Mouse (Mus musculus) CH12.LX (cell line): ENCODE results near the gene Lrp6. TPM values are rescaled to one million over a fixed set of nuclear protein-coding genes. Genes with fewer than 3 reads are reported as not detected.

Experiments used
- DNase-seq: peaks from one replicate; pipeline ENCODE4 v3.0.0-alpha.2; 2013; ENCODE audit errors: extremely low read depth
- H3K27ac ChIP-seq: 2 replicates; pipeline ENCODE4 v1.5.1; 2012; ENCODE audit warnings: low read depth, mild to moderate bottlenecking, control low read depth, moderate library complexity; ENCODE audit not compliant: insufficient read depth
- H3K27me3 ChIP-seq: replicated peaks from 2 replicates; pipeline ENCODE3; 2012; ENCODE audit warnings: inconsistent platforms
- H3K36me3 ChIP-seq, 2 experiments: replicated peaks in 1 of 2; 2 replicates each; pipeline versions ENCODE3 to v1.6.1; 2012; ENCODE audit warnings: inconsistent platforms in 1 of 2, low read length in 1 of 2, mild to moderate bottlenecking in 1 of 2, mixed read lengths in 1 of 2, moderate library complexity in 1 of 2; ENCODE audit not compliant: control insufficient read depth in 1 of 2, insufficient read depth in 1 of 2
- H3K4me1 ChIP-seq, 2 experiments: 2 replicates each; pipeline ENCODE4 v1.6.1; 2012; ENCODE audit warnings: inconsistent platforms in 1 of 2, moderate library complexity in 1 of 2; ENCODE audit not compliant: insufficient read depth in 2 of 2, control insufficient read depth in 1 of 2
- H3K4me2 ChIP-seq: 2 replicates; pipeline ENCODE4 v1.6.1; 2012; ENCODE audit warnings: low read depth, mild to moderate bottlenecking, control low read depth; ENCODE audit not compliant: poor library complexity, insufficient read depth, severe bottlenecking
- H3K4me3 ChIP-seq, 3 experiments: fragments of 150-350 bp in 1 of 3; sonication (generic) in 1 of 3; replicated peaks in 1 of 3; 2 replicates each; pipeline versions ENCODE3 to v1.5.1; 2011 to 2012; ENCODE audit warnings: low read depth in 2 of 3, low read length in 2 of 3, mild to moderate bottlenecking in 2 of 3, moderate library complexity in 2 of 3, control low read depth in 1 of 3, improper control_type of control experiment in 1 of 3, inconsistent platforms in 1 of 3, mixed read lengths in 1 of 3; ENCODE audit not compliant: poor library complexity in 1 of 3
- H3K79me2 ChIP-seq: replicated peaks from 2 replicates; pipeline ENCODE4 v1.6.1; 2012; ENCODE audit warnings: mild to moderate bottlenecking, moderate library complexity; ENCODE audit not compliant: control insufficient read depth, poor library complexity, insufficient read depth, severe bottlenecking; ENCODE audit errors: extremely low read depth
- H3K9ac ChIP-seq: 2 replicates; pipeline ENCODE4 v1.6.1; 2012; ENCODE audit warnings: low read depth, mild to moderate bottlenecking, control low read depth, moderate library complexity; ENCODE audit not compliant: insufficient read depth
- H3K9me3 ChIP-seq: replicated peaks from 2 replicates; pipeline ENCODE3; 2012; ENCODE audit warnings: low read length, inconsistent platforms, mixed read lengths
- CTCF ChIP-seq, 2 experiments: IDR thresholded peaks in 1 of 2; conservative IDR thresholded peaks in 1 of 2; 2 replicates each; pipeline ENCODE4 v1.5.1; 2011 to 2012; ENCODE audit warnings: low read depth in 2 of 2, low read length in 2 of 2, improper control_type of control experiment in 1 of 2, inconsistent platforms in 1 of 2, mild to moderate bottlenecking in 1 of 2, moderate library complexity in 1 of 2
- E2F4 ChIP-seq: IDR thresholded peaks from 2 replicates; pipeline ENCODE4 v1.6.1; 2011; ENCODE audit warnings: low read depth, low read length, improper control_type of control experiment; ENCODE audit not compliant: insufficient replicate concordance
- ELF1 ChIP-seq: IDR thresholded peaks from 2 replicates; pipeline ENCODE4 v1.6.1; 2014; ENCODE audit warnings: low read depth, mild to moderate bottlenecking, inconsistent platforms, low read length, improper control_type of control experiment
- EP300 ChIP-seq: IDR thresholded peaks from 2 replicates; pipeline ENCODE4 v1.6.1; 2011; ENCODE audit warnings: low read length, improper control_type of control experiment
- ETS1 ChIP-seq: conservative IDR thresholded peaks from 2 replicates; pipeline ENCODE4 v1.6.1; 2012; ENCODE audit warnings: low read depth, mild to moderate bottlenecking, inconsistent platforms, low read length, improper control_type of control experiment, moderate library complexity
- GABPA ChIP-seq: IDR thresholded peaks from 2 replicates; pipeline ENCODE4 v1.6.1; 2012; ENCODE audit warnings: low read depth, low read length, improper control_type of control experiment, inconsistent platforms; ENCODE audit not compliant: insufficient replicate concordance
- JUND ChIP-seq: conservative IDR thresholded peaks from 2 replicates; pipeline ENCODE4 v1.6.1; 2011; ENCODE audit warnings: low read depth, low read length, improper control_type of control experiment
- MAFK ChIP-seq: IDR thresholded peaks from 2 replicates; pipeline ENCODE4 v1.6.1; 2011; ENCODE audit warnings: low read length, improper control_type of control experiment; ENCODE audit not compliant: insufficient replicate concordance
- MAX ChIP-seq: IDR thresholded peaks from 2 replicates; pipeline ENCODE4 v1.6.1; 2011; ENCODE audit warnings: low read length, improper control_type of control experiment
- MEF2A ChIP-seq: IDR thresholded peaks from 2 replicates; pipeline ENCODE4 v1.6.1; 2014; ENCODE audit warnings: low read depth, mild to moderate bottlenecking, inconsistent platforms, low read length, improper control_type of control experiment, borderline replicate concordance
- MXI1 ChIP-seq: IDR thresholded peaks from 2 replicates; pipeline ENCODE4 v1.6.1; 2011; ENCODE audit warnings: mild to moderate bottlenecking, low read depth, low read length, improper control_type of control experiment
- POLR2A ChIP-seq: IDR thresholded peaks from 2 replicates; pipeline ENCODE4 v1.6.1; 2011; ENCODE audit warnings: low read depth, mild to moderate bottlenecking, improper control_type of control experiment, low read length
- POLR2AphosphoS2 ChIP-seq: IDR thresholded peaks from 2 replicates; pipeline ENCODE4 v1.6.1; 2011; ENCODE audit warnings: low read depth, low read length, improper control_type of control experiment
- SIN3A ChIP-seq: IDR thresholded peaks from 2 replicates; pipeline ENCODE4 v1.6.1; 2012; ENCODE audit warnings: low read length, improper control_type of control experiment, inconsistent platforms
- TBP ChIP-seq: conservative IDR thresholded peaks from 2 replicates; pipeline ENCODE4 v1.6.1; 2011; ENCODE audit warnings: low read depth, low read length, improper control_type of control experiment
- USF1 ChIP-seq: IDR thresholded peaks from 2 replicates; pipeline ENCODE4 v1.6.1; 2014; ENCODE audit warnings: low read depth, mild to moderate bottlenecking, inconsistent platforms, low read length, improper control_type of control experiment
- ZC3H11A ChIP-seq: IDR thresholded peaks from 2 replicates; pipeline ENCODE4 v1.6.1; 2012; ENCODE audit warnings: low read depth, mild to moderate bottlenecking, inconsistent platforms, low read length, improper control_type of control experiment
- ZNF384 ChIP-seq: IDR thresholded peaks from 2 replicates; pipeline ENCODE4 v1.6.1; 2012; ENCODE audit warnings: low read depth, low read length, improper control_type of control experiment, inconsistent platforms
- dilution Hi-C: fragments of 300-500 bp; cut with MboI; formaldehyde crosslinking; loops from 2 replicates; pipeline ENCODE4 v1.14.3; 2020; ENCODE audit warnings: low sequenced_read_pairs; ENCODE audit not compliant: extremely low pct_unique_long_range_greater_than_20kb, extremely low pct_ligation_motif_present
- in situ Hi-C: fragments of 300-500 bp; cut with MboI; formaldehyde crosslinking; loops from 3 replicates; pipeline ENCODE4 v1.14.3; 2019; ENCODE audit warnings: low sequenced_read_pairs, low pct_ligation_motif_present, low pct_unique_long_range_greater_than_20kb, mixed read lengths
- polyA plus RNA-seq: library from polyadenylated mRNA; unstranded; fragments of >175 nt; gene quantifications from 2 replicates; pipeline ENCODE4 v1.2.1, GENCODE M21; 2012; ENCODE audit warnings: low read depth; ENCODE audit not compliant: insufficient read length
- total RNA-seq, 2 experiments: library from RNA; depleted of rRNA; stranded (reverse); fragments of 300-350 nt in 1 of 2; fragments of >200 nt in 1 of 2; gene quantifications; 2 replicates each; pipeline ENCODE4 v1.2.3; 2012 to 2014

Lrp6 gene
- total and polyA plus RNA-seq, 3 experiments = 12.4 to 15.6 (median 13.3) TPM

GRCm38 (mm10) chr6:134564539-134564938 is 2.2 kb downstream of the Lrp6 start:
- TF ChIP-seq MEF2A = no peak
- TF ChIP-seq JUND = no peak
- TF ChIP-seq ZC3H11A = no peak
- no peak for TF ChIP-seq POLR2A
- no peak for TF ChIP-seq MAFK
- no peak for TF ChIP-seq ELF1
- no peak for TF ChIP-seq MXI1
- TF ChIP-seq ETS1 = no peak
- no peak for DNase-seq
- Histone ChIP-seq H3K4me2 (0 out of 2 replicates have a peak overlapping the region, but pooled peaks have one; percentile 19), H3K4me1 (peaks cover 2 to 42% of the 10 kb centered on the region in 2 experiments; a peak in 2 of 4 replicates), H3K27ac (no peak overlapping the region), H3K9ac (no peak overlapping the region), H3K4me3 (no peak overlapping the region), H3K36me3 (peaks cover 0 to 6% of the 10 kb centered on the region in 2 experiments), H3K79me2 (peaks cover 39% of the 10 kb centered on the region), H3K9me3 (no peaks in the 10 kb centered on the region), H3K27me3 (peaks cover 10% of the 10 kb centered on the region)
- in situ Hi-C loops (no loop called here), dilution Hi-C loops (no loop called here)

- H3K4me2 ChIP-seq = no peak overlapping the region
- DNase-seq = no peak
- in situ Hi-C loops (no loop called here), dilution Hi-C loops (no loop called here)
- no peak overlapping the region for H3K4me3 ChIP-seq
- H3K9ac ChIP-seq = no peak overlapping the region
- peaks cover 0 to 6% of the 10 kb centered on the region in 2 experiments for H3K36me3 ChIP-seq
- no peaks in the 10 kb centered on the region for H3K27me3 ChIP-seq
- no peak overlapping the region for H3K27ac ChIP-seq
- H3K4me1 ChIP-seq = peaks cover 0 to 60% of the 10 kb centered on the region in 2 experiments; a peak in 2 of 4 replicates
- TF ChIP-seq EP300 = no peak
- TF ChIP-seq JUND = no peak
- TF ChIP-seq SIN3A = no peak
- no peak for TF ChIP-seq E2F4
- TF ChIP-seq ZNF384 = no peak
- TF ChIP-seq USF1 = no peak
- no peaks in the 10 kb centered on the region for H3K9me3 ChIP-seq
- H3K79me2 ChIP-seq = peaks cover 44% of the 10 kb centered on the region
Measured at GRCm38 (mm10) chr6:134559635-134560034, 7.1 kb downstream of the Lrp6 start.

- no peak overlapping the region for H3K4me2 ChIP-seq
- H3K9ac ChIP-seq = no peak overlapping the region
- H3K27me3 ChIP-seq = no peaks in the 10 kb centered on the region
- in situ Hi-C loops = no loop called here
- no peaks in the 10 kb centered on the region for H3K9me3 ChIP-seq
- peaks cover 0 to 6% of the 10 kb centered on the region in 2 experiments for H3K36me3 ChIP-seq
- peaks cover 41% of the 10 kb centered on the region for H3K79me2 ChIP-seq
- H3K4me3 ChIP-seq = no peak overlapping the region
- peaks cover 0 to 52% of the 10 kb centered on the region in 2 experiments; a peak in 2 of 4 replicates for H3K4me1 ChIP-seq
- DNase-seq = no peak
- no peak for TF ChIP-seq TBP
- no peak for TF ChIP-seq POLR2AphosphoS2
- no peak for TF ChIP-seq E2F4
- no peak for TF ChIP-seq SIN3A
- TF ChIP-seq MAFK = no peak
- no peak for TF ChIP-seq GABPA
- no peak for TF ChIP-seq MAX
- TF ChIP-seq CTCF (conservative IDR thresholded peaks at IDR 0.05 in 1 of 2, IDR thresholded peaks at IDR 0.05 in 1 of 2; ENCODE audit: low read depth in 2 of 2, low read length in 2 of 2) = no peak
- TF ChIP-seq ZNF384 = peak; percentile 52
- TF ChIP-seq, all 38 proteins: peak for 1
- dilution Hi-C loops = no loop called here
- H3K27ac ChIP-seq = no peak overlapping the region
Measured at GRCm38 (mm10) chr6:134558546-134559129, 8.1 kb downstream of the Lrp6 start.
